Mouse (Mus musculus): ENCODE data around the gene Selenos. TPM values are rescaled to one million over a fixed set of nuclear protein-coding genes. Genes with fewer than 3 reads are reported as not detected.

Selenos gene
- polyA plus RNA-seq, 1 experiment from 2014 or later = 145 TPM

DNA sequence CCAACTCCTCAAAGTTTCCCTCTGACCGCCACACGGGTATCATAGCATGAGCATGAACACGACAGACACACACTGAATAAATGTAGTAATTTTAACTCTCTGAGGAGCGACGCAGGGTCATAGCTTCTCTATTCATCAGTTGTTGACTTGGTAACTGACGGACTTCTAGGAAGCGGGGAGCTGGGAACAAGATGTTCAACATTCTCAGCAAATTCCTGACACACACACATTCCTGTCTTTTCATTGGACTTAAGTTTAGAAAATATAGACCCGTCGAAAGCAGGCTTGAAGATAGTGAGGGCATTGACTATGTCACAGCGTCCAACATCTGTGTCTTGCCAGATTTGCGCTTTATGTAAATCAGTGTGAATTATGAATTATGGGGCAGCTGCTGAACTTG lies 27.8 kb downstream of the Selenos start:
- DNase-seq (ENCODE audit: low spot score) = peak; percentile 54
- no peak overlapping the region for H3K9ac ChIP-seq (ENCODE audit: low read depth, low read length)
- WGBS = 56% methylated on average over 11 of the region's 11 CpGs

DNA sequence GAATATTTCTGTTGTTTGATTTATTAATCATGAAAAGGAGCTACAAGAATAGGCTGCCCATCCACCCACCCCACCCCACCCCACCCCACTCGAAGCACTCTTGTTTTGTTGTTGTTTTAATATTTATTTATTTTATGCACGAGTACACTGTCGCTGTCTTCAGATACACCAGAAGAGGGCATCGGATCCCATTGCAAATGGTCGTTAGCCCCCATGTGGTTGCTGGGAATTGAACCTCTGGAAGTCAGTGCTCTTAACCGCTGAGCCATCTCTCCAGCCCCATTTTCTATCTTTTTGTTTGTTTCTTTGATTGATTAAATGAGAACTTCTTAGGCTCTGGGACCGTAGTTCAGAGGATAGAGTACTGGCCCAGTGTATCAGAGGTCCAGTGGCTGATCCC lies 28.5 kb downstream of the Selenos start:
- 15% methylated on average over 7 of the region's 7 CpGs for WGBS
- peak; percentile 66 for TF ChIP-seq CTCF (IDR thresholded peaks at IDR 0.05; ENCODE audit: low read depth)
- H3K27me3 ChIP-seq (ENCODE audit: insufficient read depth, low read length) = no peaks in the 10 kb centered on the region

More for the DNA sequence above, 27.8 kb downstream of the Selenos start:
- ATAC-seq (replicated peaks; ENCODE audit: low FRiP score, low read depth) = no peak
- Histone ChIP-seq H3K27me3 (ENCODE audit: insufficient read depth, low read length) (no peaks in the 10 kb centered on the region), H3K4me1 (replicated peaks; ENCODE audit: insufficient read depth, low read length) (peaks cover 6% of the 10 kb centered on the region; the same call in 1 of the 2 replicates), H3K9me3 (replicated peaks; ENCODE audit: low read length) (no peaks in the 10 kb centered on the region), H3K4me2 (ENCODE audit: low read length) (peak overlapping the region; percentile 18; the same call in 1 of the 2 replicates), H3K4me3 (replicated peaks; ENCODE audit: low read depth, low read length) (no peak overlapping the region), H3K27ac (no peak overlapping the region), H3K36me3 (ENCODE audit: insufficient read depth, low read length) (no peaks in the 10 kb centered on the region)
- TF ChIP-seq CTCF (IDR thresholded peaks at IDR 0.05; ENCODE audit: low read depth) = no peak

DNA sequence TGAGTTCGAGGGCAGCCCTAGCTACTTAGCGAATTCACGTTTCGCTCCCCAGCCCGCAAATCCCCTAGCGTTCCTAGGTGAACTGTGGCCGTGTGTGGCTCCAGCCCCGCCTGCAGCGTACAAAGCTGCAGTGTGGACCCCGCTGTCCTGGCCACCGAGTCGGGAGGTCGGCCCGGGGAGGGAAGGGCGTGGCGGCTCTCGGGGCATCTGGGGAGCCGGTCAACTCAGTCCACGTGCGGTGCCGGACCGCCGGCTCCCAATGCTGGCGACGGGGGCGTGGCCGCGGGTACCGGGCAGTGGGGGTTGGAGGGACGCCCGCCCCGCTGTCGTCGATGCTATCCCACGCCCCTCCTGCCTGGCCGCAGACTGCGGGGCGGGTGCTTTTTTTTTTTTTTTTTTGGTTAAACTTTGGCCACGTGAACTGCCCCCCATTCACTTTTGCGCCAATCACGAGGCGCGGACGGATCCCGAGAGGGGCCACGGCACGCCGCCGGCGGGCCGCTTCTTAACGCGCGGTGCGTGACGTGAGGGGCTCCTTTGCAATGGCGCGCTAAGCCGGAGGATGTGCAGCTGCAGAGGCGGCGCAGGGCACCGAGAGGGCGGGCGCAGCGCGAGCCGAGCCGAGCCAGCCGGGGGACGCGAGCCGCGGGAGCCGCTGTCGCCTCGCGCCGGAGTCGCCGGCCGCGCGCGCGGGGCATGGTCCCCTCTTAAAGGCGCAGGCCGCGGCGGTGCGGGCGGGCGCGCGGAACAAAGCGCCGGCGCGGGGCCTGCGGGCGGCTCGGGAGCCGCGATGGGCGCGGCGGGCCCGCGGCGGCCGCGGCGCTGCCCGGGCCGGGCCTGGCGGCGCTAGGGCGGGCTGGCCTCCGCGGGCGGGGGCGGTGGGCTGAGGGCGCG lies 29.8 kb downstream of the Selenos start, which contains the start of gene Chsy1:
TSS of gene Chsy1 (plus strand) at position 555 of the 894 bp plus-strand sequence.
- TF ChIP-seq CTCF (IDR thresholded peaks at IDR 0.05; ENCODE audit: low read depth) = no peak; the same call in 1 of the 2 replicates
- Histone ChIP-seq H3K4me1 (replicated peaks; ENCODE audit: insufficient read depth, low read length) (peaks cover 6% of the 10 kb centered on the region; the same call in 1 of the 2 replicates), H3K27ac (peak within 1 kb of the TSS; percentile 87), H3K4me2 (ENCODE audit: low read length) (peak within 1 kb of the TSS; percentile 91), H3K9me3 (replicated peaks; ENCODE audit: low read length) (no peaks in the 10 kb centered on the region), H3K9ac (ENCODE audit: low read depth, low read length) (peak within 1 kb of the TSS; percentile 89), H3K27me3 (ENCODE audit: insufficient read depth, low read length) (no peaks in the 10 kb centered on the region), H3K4me3 (replicated peaks; ENCODE audit: low read depth, low read length) (peak within 1 kb of the TSS; percentile 76), H3K36me3 (ENCODE audit: insufficient read depth, low read length) (no peaks in the 10 kb centered on the region)
- ATAC-seq (replicated peaks; ENCODE audit: low FRiP score, low read depth) (peak; percentile 85), DNase-seq (ENCODE audit: low spot score) (peak; percentile 94)
- WGBS = under 1% methylated on average over 55 of the region's 123 CpGs

More for the DNA sequence above, 28.5 kb downstream of the Selenos start:
- H3K4me3 ChIP-seq (replicated peaks; ENCODE audit: low read depth, low read length) = no peak overlapping the region
- H3K4me1 ChIP-seq (replicated peaks; ENCODE audit: insufficient read depth, low read length) = peaks cover 6% of the 10 kb centered on the region; the same call in 1 of the 2 replicates
- H3K4me2 ChIP-seq (ENCODE audit: low read length) = no peak overlapping the region
- no peak for ATAC-seq (replicated peaks; ENCODE audit: low FRiP score, low read depth)
- H3K9me3 ChIP-seq (replicated peaks; ENCODE audit: low read length) = no peaks in the 10 kb centered on the region
- no peak overlapping the region for H3K9ac ChIP-seq (ENCODE audit: low read depth, low read length)
- peak; percentile 51 for DNase-seq (ENCODE audit: low spot score)
- H3K27ac ChIP-seq = no peak overlapping the region
- no peaks in the 10 kb centered on the region for H3K36me3 ChIP-seq (ENCODE audit: insufficient read depth, low read length)

DNA sequence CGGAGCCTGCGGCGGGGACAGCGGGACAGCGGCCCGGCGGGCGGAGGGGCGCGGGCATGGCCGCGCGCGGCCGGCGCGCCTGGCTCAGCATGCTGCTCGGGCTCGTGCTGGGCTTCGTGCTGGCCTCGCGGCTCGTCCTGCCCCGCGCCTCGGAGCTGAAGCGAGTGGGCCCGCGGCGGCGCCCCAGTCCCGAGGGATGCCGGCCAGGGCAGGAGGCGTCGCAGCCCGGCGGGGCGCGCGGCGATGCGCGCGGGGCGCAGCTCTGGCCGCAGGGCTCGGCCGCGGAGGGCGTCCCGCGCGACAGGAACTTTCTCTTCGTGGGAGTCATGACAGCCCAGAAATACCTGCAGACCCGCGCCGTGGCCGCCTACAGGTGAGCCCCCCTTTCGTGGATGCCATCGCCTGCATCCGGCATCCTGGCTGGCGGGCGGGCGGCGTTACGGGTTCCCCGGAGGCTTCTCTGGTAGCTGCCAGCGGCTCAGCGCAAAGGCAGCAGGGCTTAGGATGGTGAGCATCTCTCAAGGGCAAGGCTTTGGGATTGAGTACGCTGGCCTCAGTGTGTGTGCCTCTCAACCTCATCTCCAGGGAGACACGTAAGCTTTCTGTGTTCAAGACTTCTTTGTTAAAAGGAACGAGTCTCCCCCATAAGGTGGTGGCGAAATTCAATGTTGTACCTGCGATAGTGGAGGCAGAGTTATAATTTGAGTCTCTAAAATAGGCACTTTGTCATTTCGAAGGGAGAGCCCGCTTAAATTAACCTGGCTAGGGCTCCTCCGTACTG lies 30.6 kb downstream of the Selenos start:
- peak; percentile 38 for DNase-seq (ENCODE audit: low spot score)

DNA sequence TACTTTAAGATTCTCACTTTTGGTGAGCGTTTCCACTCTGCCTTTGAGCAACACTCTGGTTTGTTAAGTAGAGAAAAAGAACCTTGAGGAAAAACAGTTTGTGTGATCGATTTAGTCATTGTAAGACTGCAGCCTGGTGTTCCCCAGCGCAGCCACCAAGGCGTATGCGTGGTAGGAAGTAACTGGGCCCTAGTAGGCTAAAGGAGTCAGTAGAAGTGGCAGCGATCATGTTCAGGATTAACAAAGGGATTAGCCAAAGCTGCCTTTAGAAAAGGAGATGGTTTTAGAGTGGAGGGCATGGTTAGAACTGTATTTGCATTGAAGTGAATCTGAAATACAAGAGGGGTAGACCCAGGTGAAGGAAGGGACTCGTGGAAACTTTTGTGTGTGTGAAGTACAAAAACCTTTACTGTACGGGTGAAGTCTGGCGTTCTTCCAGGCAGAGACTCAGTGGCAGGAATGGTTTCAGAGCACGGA lies 31.2 kb downstream of the Selenos start:
- Histone ChIP-seq H3K4me1 (replicated peaks; ENCODE audit: insufficient read depth, low read length) (peaks cover 6% of the 10 kb centered on the region; the same call in 1 of the 2 replicates), H3K4me3 (replicated peaks; ENCODE audit: low read depth, low read length) (peak overlapping the region; percentile 76), H3K27ac (no peak overlapping the region), H3K9ac (ENCODE audit: low read depth, low read length) (peak overlapping the region; percentile 89), H3K9me3 (replicated peaks; ENCODE audit: low read length) (no peaks in the 10 kb centered on the region), H3K36me3 (ENCODE audit: insufficient read depth, low read length) (no peaks in the 10 kb centered on the region), H3K27me3 (ENCODE audit: insufficient read depth, low read length) (no peaks in the 10 kb centered on the region), H3K4me2 (ENCODE audit: low read length) (peak overlapping the region; percentile 91)
- peak; percentile 62 for DNase-seq (ENCODE audit: low spot score)
- 3% methylated on average over 10 of the region's 10 CpGs for WGBS
- ATAC-seq (replicated peaks; ENCODE audit: low FRiP score, low read depth) = no peak
- TF ChIP-seq CTCF (IDR thresholded peaks at IDR 0.05; ENCODE audit: low read depth) = no peak

More for the DNA sequence above, 30.6 kb downstream of the Selenos start:
- Histone ChIP-seq H3K4me3 (replicated peaks; ENCODE audit: low read depth, low read length) (peak overlapping the region; percentile 76), H3K4me1 (replicated peaks; ENCODE audit: insufficient read depth, low read length) (peaks cover 6% of the 10 kb centered on the region; the same call in 1 of the 2 replicates), H3K4me2 (ENCODE audit: low read length) (peak overlapping the region; percentile 91), H3K9ac (ENCODE audit: low read depth, low read length) (peak overlapping the region; percentile 89), H3K36me3 (ENCODE audit: insufficient read depth, low read length) (no peaks in the 10 kb centered on the region), H3K9me3 (replicated peaks; ENCODE audit: low read length) (no peaks in the 10 kb centered on the region), H3K27ac (peak overlapping the region; percentile 87), H3K27me3 (ENCODE audit: insufficient read depth, low read length) (no peaks in the 10 kb centered on the region)
- WGBS = under 1% methylated on average over 47 of the region's 77 CpGs
- TF ChIP-seq CTCF (IDR thresholded peaks at IDR 0.05; ENCODE audit: low read depth) = no peak
- peak; percentile 67 for ATAC-seq (replicated peaks; ENCODE audit: low FRiP score, low read depth)

DNA sequence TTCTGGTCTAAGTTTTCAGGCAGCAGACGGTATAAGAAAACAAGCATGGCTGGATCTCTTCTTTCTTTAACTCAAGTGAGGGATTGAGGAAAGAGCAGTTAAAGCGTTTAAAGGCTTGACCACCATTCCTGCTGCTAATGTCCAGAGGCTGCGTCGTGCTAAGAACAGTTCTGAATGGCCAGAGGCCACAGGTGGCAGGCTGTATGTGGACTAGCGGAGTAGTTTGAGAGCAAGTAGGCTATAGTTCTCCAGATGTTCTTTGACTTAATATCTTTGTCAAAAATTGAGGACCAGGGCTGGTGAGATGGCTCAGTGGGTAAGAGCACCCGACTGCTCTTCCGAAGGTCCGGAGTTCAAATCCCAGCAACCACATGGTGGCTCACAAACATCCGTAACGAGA lies 31.8 kb downstream of the Selenos start:
- Histone ChIP-seq H3K4me3 (replicated peaks; ENCODE audit: low read depth, low read length) (peak overlapping the region; percentile 76; the same call in 1 of the 2 replicates), H3K27me3 (ENCODE audit: insufficient read depth, low read length) (no peaks in the 10 kb centered on the region), H3K9ac (ENCODE audit: low read depth, low read length) (peak overlapping the region; percentile 89), H3K4me2 (ENCODE audit: low read length) (peak overlapping the region; percentile 91), H3K27ac (no peak overlapping the region), H3K4me1 (replicated peaks; ENCODE audit: insufficient read depth, low read length) (peaks cover 11% of the 10 kb centered on the region; the same call in 1 of the 2 replicates), H3K36me3 (ENCODE audit: insufficient read depth, low read length) (no peaks in the 10 kb centered on the region), H3K9me3 (replicated peaks; ENCODE audit: low read length) (no peaks in the 10 kb centered on the region)
- peak; percentile 34 for DNase-seq (ENCODE audit: low spot score)
- TF ChIP-seq CTCF (IDR thresholded peaks at IDR 0.05; ENCODE audit: low read depth) = no peak
- no peak for ATAC-seq (replicated peaks; ENCODE audit: low FRiP score, low read depth)
- WGBS = 56% methylated on average over 10 of the region's 10 CpGs

All from kidney, postnatal 0 days (tissue).